Mouse (Mus musculus): Measurements from ENCODE around the gene Gemin8.

Gemin8 gene

DNA sequence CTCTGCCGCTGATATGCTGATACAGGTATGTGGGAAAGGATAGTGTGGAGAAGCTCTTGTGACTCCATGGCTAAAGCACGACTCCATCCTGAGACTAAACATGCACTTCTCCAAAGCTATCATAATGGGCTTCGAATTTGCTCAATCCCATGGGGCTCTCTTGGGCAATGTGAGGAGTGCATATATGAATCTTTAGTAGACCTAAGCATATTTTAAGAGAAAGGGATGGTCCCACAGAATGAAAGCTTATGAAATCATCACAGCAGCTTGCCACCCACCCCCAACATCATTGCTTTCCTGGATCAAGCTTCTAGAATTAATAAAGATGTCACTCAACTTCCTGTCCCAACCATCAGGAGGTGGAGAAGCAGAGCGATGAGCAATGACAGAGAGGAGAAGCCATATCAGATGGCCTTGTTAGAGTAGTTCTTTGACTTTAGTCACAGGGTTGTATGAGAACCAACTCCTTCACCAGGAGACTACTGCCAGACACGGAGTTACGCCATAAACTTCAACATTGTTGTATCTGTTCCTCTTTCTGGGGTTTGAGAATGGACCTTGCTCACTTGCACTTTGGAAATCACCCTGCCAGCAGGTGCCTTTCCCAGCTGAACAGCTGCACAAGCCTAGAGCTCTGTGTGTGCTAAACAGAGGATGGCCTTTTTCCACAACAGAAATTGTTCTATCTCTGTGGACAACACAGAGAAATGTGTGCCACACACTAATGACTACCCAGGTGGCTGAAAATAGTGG lies 60.4 kb downstream of the Gemin8 start:
- no peak for DNase-seq (ENCODE audit: low spot score in 2 of 2)

DNA sequence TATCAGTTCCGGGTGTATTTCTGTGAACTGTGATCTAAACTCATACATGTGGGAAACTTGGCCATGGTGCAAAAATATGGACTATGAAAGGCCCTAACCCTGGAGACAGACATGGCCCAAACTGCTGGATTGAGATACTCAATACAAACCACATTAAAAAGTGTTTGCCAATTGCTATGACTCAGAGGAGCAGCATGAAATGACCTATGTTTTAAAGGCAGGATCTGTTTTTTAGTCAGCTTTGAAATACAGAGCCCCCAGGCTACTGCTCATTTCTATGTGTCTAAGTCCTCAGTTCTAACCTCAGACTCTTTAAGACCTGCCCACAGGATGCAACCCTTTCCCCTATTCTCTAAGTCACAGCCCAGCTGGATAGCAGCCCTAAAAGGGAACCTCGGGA lies 65.9 kb downstream of the Gemin8 start:
- no peak for DNase-seq (ENCODE audit: low spot score in 2 of 2)

DNA sequence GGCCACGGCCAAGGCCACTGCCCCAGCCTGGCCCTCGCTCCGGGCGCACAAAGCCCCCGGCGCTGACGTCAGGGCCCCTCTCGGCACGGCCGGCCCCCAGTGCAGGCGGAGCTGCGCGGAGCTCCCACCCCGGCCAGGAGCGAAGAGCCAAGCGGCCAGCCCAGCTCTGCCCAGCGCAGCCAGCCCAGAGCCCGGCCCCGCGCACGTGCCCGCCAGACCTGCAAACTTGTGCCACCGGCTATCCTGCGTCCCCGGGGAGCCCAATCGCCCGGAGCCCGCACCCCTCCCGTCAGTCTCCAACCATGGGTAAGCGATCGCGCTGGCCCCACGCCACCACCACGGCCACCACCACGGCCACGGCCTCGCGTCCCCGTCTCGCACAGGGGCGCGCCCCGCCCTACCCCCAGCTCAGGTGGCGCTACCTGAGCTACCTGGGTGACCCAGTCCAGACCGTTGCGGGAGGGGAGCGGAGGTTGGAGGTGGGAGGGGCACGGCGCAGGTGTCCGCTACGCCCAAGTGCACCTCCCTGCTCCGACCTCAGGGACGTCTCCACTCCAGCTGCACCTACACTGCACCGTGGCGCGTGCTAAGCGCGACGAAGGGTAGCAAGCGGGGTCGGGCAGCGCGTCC lies 68.7 kb downstream of the Gemin8 start, which contains the start of gene Gpm6b:
TSS of gene Gpm6b (plus strand) at position 81 of the 630 bp plus-strand sequence.
- peak; percentile 26 to 61 for DNase-seq (ENCODE audit: low spot score in 2 of 2)

DNA sequence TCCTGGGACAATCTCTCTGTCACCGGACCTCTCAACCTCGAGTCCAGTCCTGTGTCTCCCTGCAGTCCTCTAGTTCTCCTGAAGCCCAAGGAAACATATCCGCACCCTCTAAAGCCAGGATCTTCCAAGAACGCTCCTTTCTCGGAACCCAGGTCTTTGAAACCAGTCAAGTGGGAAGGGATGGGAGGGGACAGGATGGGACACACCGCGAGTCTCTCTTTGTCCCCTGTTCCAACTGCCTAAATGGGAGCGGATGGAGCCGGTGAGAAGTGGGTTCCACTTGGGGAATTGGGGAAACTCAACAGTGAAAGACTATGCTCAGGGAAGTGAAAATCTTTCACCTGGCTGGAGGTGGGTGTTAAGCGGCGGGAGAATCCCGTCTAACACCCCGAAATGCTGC lies 69.3 kb downstream of the Gemin8 start:
- no peak for DNase-seq (ENCODE audit: low spot score in 2 of 2)
